Mouse (Mus musculus) neural tube, embryonic 11.5 days (tissue): ENCODE measurements around the gene Olfr1493-ps1. TPM values are rescaled to one million over a fixed set of nuclear protein-coding genes. Genes with fewer than 3 reads are reported as not detected.

ENCODE experiments used
- polyA plus RNA-seq: library from polyadenylated mRNA; unstranded; fragments of >200 nt; fragmentation: Nextera tagmentation; extraction: Ambion mirVana; gene quantifications from 2 replicates; pipeline ENCODE4 v1.2.1, GENCODE M21; 2014

The Olfr1493-ps1 gene
- polyA plus RNA-seq, 1 experiment from 2014 or later = not detected

Other genes starting within 250 kb of the Olfr1493-ps1 start
- gene Olfr1475, start 243.1 kb upstream of the Olfr1493-ps1 start, polyA plus RNA-seq = not detected in 2 replicates
- gene Olfr1477, start 222.7 kb upstream of the Olfr1493-ps1 start, polyA plus RNA-seq = not detected in 2 replicates
- gene Olfr1480, start 195.4 kb upstream of the Olfr1493-ps1 start, polyA plus RNA-seq = not detected in 2 replicates
- not detected in 2 replicates for gene Olfr1484, start 139.8 kb upstream of the Olfr1493-ps1 start, polyA plus RNA-seq
- gene Olfr1487, start 105.9 kb upstream of the Olfr1493-ps1 start, polyA plus RNA-seq = not detected in 2 replicates
- gene Olfr1489, start 91.7 kb upstream of the Olfr1493-ps1 start, polyA plus RNA-seq = not detected in 2 replicates
- not detected in 2 replicates for gene Olfr1490, start 72.2 kb upstream of the Olfr1493-ps1 start, polyA plus RNA-seq
- gene Olfr1491, start 26.0 kb upstream of the Olfr1493-ps1 start, polyA plus RNA-seq = not detected in 2 replicates
- not detected in 2 replicates for gene Olfr1494, start 16.4 kb downstream of the Olfr1493-ps1 start, polyA plus RNA-seq
- not detected in 2 replicates for gene Olfr1495, start 41.3 kb downstream of the Olfr1493-ps1 start, polyA plus RNA-seq
- not detected in 2 replicates for gene Olfr1496, start 54.6 kb downstream of the Olfr1493-ps1 start, polyA plus RNA-seq
- gene Olfr1497, start 74.9 kb downstream of the Olfr1493-ps1 start, polyA plus RNA-seq = not detected in 2 replicates
- gene Olfr1499, start 96.2 kb downstream of the Olfr1493-ps1 start, polyA plus RNA-seq = not detected in 2 replicates
- gene Olfr1500, start 107.2 kb downstream of the Olfr1493-ps1 start, polyA plus RNA-seq = not detected in 2 replicates
- gene Olfr1501, start 127.4 kb downstream of the Olfr1493-ps1 start, polyA plus RNA-seq = not detected in 2 replicates
- not detected in 2 replicates for gene Olfr1502, start 138.5 kb downstream of the Olfr1493-ps1 start, polyA plus RNA-seq
- gene Olfr1504, start 174.7 kb downstream of the Olfr1493-ps1 start, polyA plus RNA-seq = not detected in 2 replicates
- not detected in 2 replicates for gene Olfr1505, start 190.3 kb downstream of the Olfr1493-ps1 start, polyA plus RNA-seq